Mouse (Mus musculus): ENCODE results near the gene Exd1.
A peak's percentile ranks its signal among the peaks of the same experiment; 100 is the strongest.

The Exd1 gene

GRCm38 (mm10) chr2:119547522-119548370, at the start of gene Exd1, which contains the start of gene Chp1:
Exd1 (minus strand) TSS chr2:119547627.
Chp1 (plus strand) TSS chr2:119547697.
- peak; percentile 100 for DNase-seq

GRCm38 (mm10) chr2:119596781-119597330, 49.4 kb upstream of the Exd1 start:
- no peak for DNase-seq

GRCm38 (mm10) chr2:119595308-119595707, 47.9 kb upstream of the Exd1 start:
- no peak for DNase-seq

- DNase-seq = peak; percentile 98
These were observed 46.9 kb upstream of the Exd1 start for GRCm38 (mm10) chr2:119594113-119594981.

- DNase-seq = no peak
These were observed 46.3 kb upstream of the Exd1 start for GRCm38 (mm10) chr2:119593765-119594112.

GRCm38 (mm10) chr2:119591247-119591646, 43.8 kb upstream of the Exd1 start:
- no peak for DNase-seq

GRCm38 (mm10) chr2:119587383-119587782, 40.0 kb upstream of the Exd1 start:
- DNase-seq = peak; percentile 75

GRCm38 (mm10) chr2:119584282-119584681, 36.9 kb upstream of the Exd1 start:
- DNase-seq = no peak

GRCm38 (mm10) chr2:119583439-119583838, 36.0 kb upstream of the Exd1 start:
- no peak for DNase-seq

GRCm38 (mm10) chr2:119581571-119581970, 34.1 kb upstream of the Exd1 start:
- DNase-seq = no peak

GRCm38 (mm10) chr2:119572471-119572870, 25.0 kb upstream of the Exd1 start:
- no peak for DNase-seq

GRCm38 (mm10) chr2:119566182-119566855, 18.9 kb upstream of the Exd1 start:
- no peak for DNase-seq

GRCm38 (mm10) chr2:119565284-119565683, 17.9 kb upstream of the Exd1 start:
- DNase-seq = no peak

GRCm38 (mm10) chr2:119561794-119562193, 14.4 kb upstream of the Exd1 start:
- no peak for DNase-seq

GRCm38 (mm10) chr2:119558737-119559340, 11.4 kb upstream of the Exd1 start:
- DNase-seq = no peak

- DNase-seq = no peak
These were observed 10.6 kb upstream of the Exd1 start for GRCm38 (mm10) chr2:119558039-119558438.

- DNase-seq = no peak
These were observed 2.3 kb upstream of the Exd1 start for GRCm38 (mm10) chr2:119549678-119550077.

- DNase-seq = no peak
These were observed 1.3 kb upstream of the Exd1 start for GRCm38 (mm10) chr2:119548691-119549090.

GRCm38 (mm10) chr2:119548371-119548660, 889 bp upstream of the Exd1 start:
- DNase-seq = no peak

- DNase-seq = peak; percentile 90
These were observed 442 bp downstream of the Exd1 start for GRCm38 (mm10) chr2:119546848-119547521.

GRCm38 (mm10) chr2:119543656-119544055, 3.8 kb downstream of the Exd1 start:
- no peak for DNase-seq

GRCm38 (mm10) chr2:119542106-119542505, 5.3 kb downstream of the Exd1 start:
- peak; percentile 65 for DNase-seq
